In the genomic region with DNA sequence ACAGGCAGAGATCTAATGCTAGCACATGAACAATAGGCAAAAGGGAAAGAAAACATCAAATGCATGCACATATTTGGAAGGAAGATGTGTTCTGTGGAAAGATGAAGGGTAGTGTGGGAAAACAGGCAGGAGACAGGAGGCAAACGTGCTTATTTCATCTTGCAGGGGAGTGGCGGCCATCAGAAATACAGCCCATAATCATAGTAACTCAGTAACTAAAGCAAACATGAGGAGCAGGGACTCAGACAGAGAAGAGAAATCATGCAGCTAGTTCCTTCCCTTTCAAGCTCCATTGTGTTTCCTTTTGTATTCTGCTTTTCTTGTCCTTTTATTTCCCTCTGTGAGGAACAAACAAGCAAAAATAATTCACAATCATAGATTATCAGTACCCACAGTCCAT, we compare ENCODE assay signal across 20 mouse cellular contexts.
DNase-seq lines count a peak whose midpoint lies in the region; ATAC-seq lines count a peak whose summit lies in the region.
"Had no signal": no experiment of that assay in that cellular context is flagged by ENCODE, and none has a peak within 500 bp of the region (broad histone marks: within the 10 kb centered on the region; RNA-seq: fewer than 3 reads in every experiment).

No protein-coding gene starts in this region.

- 59% methylated on average over 2 of the region's 2 CpGs for WGBS in hindbrain, embryonic 14.5 days
- 65% methylated on average over 2 of the region's 2 CpGs for WGBS in hindbrain, embryonic 12.5 days
- WGBS in midbrain, embryonic 12.5 days, result 63% methylated on average over 2 of the region's 2 CpGs
- 76% methylated on average over 2 of the region's 2 CpGs for WGBS in midbrain, embryonic 10.5 days
- 53% methylated on average over 2 of the region's 2 CpGs for WGBS in intestine, embryonic 15.5 days

- no peak overlapping the region for H3K9ac ChIP-seq in hindbrain, embryonic 14.5 days
- no peak overlapping the region for H3K9ac ChIP-seq in hindbrain, embryonic 12.5 days
- no peak overlapping the region for H3K9ac ChIP-seq in midbrain, embryonic 12.5 days (replicated peaks)
- no peak overlapping the region for H3K9ac ChIP-seq in intestine, embryonic 15.5 days
- H3K9ac ChIP-seq: heart, embryonic 13.5 days had no signal

- H3K27ac ChIP-seq in hindbrain, embryonic 14.5 days, result peak overlapping the region; percentile 41
- no peak overlapping the region for H3K27ac ChIP-seq in hindbrain, embryonic 12.5 days
- peak overlapping the region; percentile 63 for H3K27ac ChIP-seq in midbrain, embryonic 12.5 days (replicated peaks)
- no peak overlapping the region for H3K27ac ChIP-seq in midbrain, embryonic 10.5 days (replicated peaks)
- no peak overlapping the region for H3K27ac ChIP-seq in intestine, embryonic 15.5 days
- H3K27ac ChIP-seq: heart, embryonic 13.5 days; left cerebral cortex, adult 2 months; limb, embryonic 10.5 days; macrophage had no signal

- no peak for ATAC-seq in hindbrain, embryonic 14.5 days (ENCODE audit: low FRiP score)
- ATAC-seq in hindbrain, embryonic 12.5 days (ENCODE audit: low FRiP score), result no peak
- no peak for ATAC-seq in midbrain, embryonic 12.5 days (ENCODE audit: low FRiP score, low read depth)
- ATAC-seq in intestine, embryonic 15.5 days, result peak; percentile 90
- ATAC-seq: lung, postnatal 0 days had no signal

- no peaks in the 10 kb centered on the region for H3K9me3 ChIP-seq in hindbrain, embryonic 14.5 days (ENCODE audit: control insufficient read depth, low read length)
- H3K9me3 ChIP-seq in hindbrain, embryonic 12.5 days (replicated peaks), result no peaks in the 10 kb centered on the region
- H3K9me3 ChIP-seq in midbrain, embryonic 12.5 days, result no peaks in the 10 kb centered on the region
- H3K9me3 ChIP-seq in midbrain, embryonic 10.5 days (replicated peaks), result no peaks in the 10 kb centered on the region
- no peaks in the 10 kb centered on the region for H3K9me3 ChIP-seq in intestine, embryonic 15.5 days
- H3K9me3 ChIP-seq: heart, embryonic 13.5 days; limb, embryonic 10.5 days had no signal

- H3K27me3 ChIP-seq in hindbrain, embryonic 14.5 days (ENCODE audit: control insufficient read depth, insufficient read depth, low read length), result no peaks in the 10 kb centered on the region
- H3K27me3 ChIP-seq in hindbrain, embryonic 12.5 days, result no peaks in the 10 kb centered on the region
- H3K27me3 ChIP-seq in midbrain, embryonic 12.5 days, result no peaks in the 10 kb centered on the region
- H3K27me3 ChIP-seq in midbrain, embryonic 10.5 days (ENCODE audit: low read depth, poor library complexity, severe bottlenecking), result no peaks in the 10 kb centered on the region
- no peaks in the 10 kb centered on the region for H3K27me3 ChIP-seq in intestine, embryonic 15.5 days (replicated peaks)
- H3K27me3 ChIP-seq: heart, embryonic 13.5 days had no signal

- H3K36me3 ChIP-seq in hindbrain, embryonic 14.5 days (replicated peaks; ENCODE audit: control insufficient read depth, insufficient read depth), result no peaks in the 10 kb centered on the region
- H3K36me3 ChIP-seq in hindbrain, embryonic 12.5 days, result no peaks in the 10 kb centered on the region
- no peaks in the 10 kb centered on the region for H3K36me3 ChIP-seq in midbrain, embryonic 12.5 days
- no peaks in the 10 kb centered on the region for H3K36me3 ChIP-seq in midbrain, embryonic 10.5 days
- H3K36me3 ChIP-seq in intestine, embryonic 15.5 days, result no peaks in the 10 kb centered on the region
- H3K36me3 ChIP-seq: heart, embryonic 13.5 days; limb, embryonic 10.5 days had no signal

- H3K4me2 ChIP-seq in hindbrain, embryonic 14.5 days (replicated peaks), result no peak overlapping the region
- no peak overlapping the region for H3K4me2 ChIP-seq in hindbrain, embryonic 12.5 days (replicated peaks)
- no peak overlapping the region for H3K4me2 ChIP-seq in midbrain, embryonic 12.5 days (replicated peaks)
- no peak overlapping the region for H3K4me2 ChIP-seq in intestine, embryonic 15.5 days (replicated peaks)
- H3K4me2 ChIP-seq: heart, embryonic 13.5 days had no signal

- no peaks in the 10 kb centered on the region for H3K4me1 ChIP-seq in hindbrain, embryonic 14.5 days (replicated peaks; ENCODE audit: control insufficient read depth, insufficient read depth, low read length)
- no peaks in the 10 kb centered on the region for H3K4me1 ChIP-seq in hindbrain, embryonic 12.5 days
- 0 out of 2 replicates have a peak, but pooled peaks cover 2% of the 10 kb centered on the region for H3K4me1 ChIP-seq in midbrain, embryonic 12.5 days
- H3K4me1 ChIP-seq in midbrain, embryonic 10.5 days, result no peaks in the 10 kb centered on the region
- no peaks in the 10 kb centered on the region for H3K4me1 ChIP-seq in intestine, embryonic 15.5 days (replicated peaks)
- H3K4me1 ChIP-seq: heart, embryonic 13.5 days; limb, embryonic 10.5 days had no signal

- no peak overlapping the region for H3K4me3 ChIP-seq in hindbrain, embryonic 14.5 days (replicated peaks; ENCODE audit: low read length)
- no peak overlapping the region for H3K4me3 ChIP-seq in hindbrain, embryonic 12.5 days
- H3K4me3 ChIP-seq in midbrain, embryonic 12.5 days, result no peak overlapping the region
- H3K4me3 ChIP-seq in midbrain, embryonic 10.5 days, result no peak overlapping the region
- H3K4me3 ChIP-seq in intestine, embryonic 15.5 days (replicated peaks), result no peak overlapping the region
- H3K4me3 ChIP-seq: heart, embryonic 13.5 days; left cerebral cortex, adult 2 months; limb, embryonic 10.5 days had no signal

- no peak for DNase-seq in hindbrain, embryonic 14.5 days (ENCODE audit: low spot score)
- no peak for DNase-seq in midbrain, embryonic 10.5 days (ENCODE audit: low spot score)
- DNase-seq in gastrocnemius, postnatal 14 days, result no peak
- no peak for DNase-seq in left cerebral cortex, adult 8-10 months (ENCODE audit: low spot score in 2 of 2)
- DNase-seq: adrenal gland, postnatal 25 days; cerebellum, adult 9-10 months; gastrocnemius, postnatal 10 days; heart, adult 11 months; heart, postnatal 14 days; kidney, adult 9 months; kidney, postnatal 25 days; thymus, postnatal 14 days had no signal

- intact Hi-C loops in gastrocnemius, postnatal 14 days (cut with DNase I; ENCODE audit: low total_unique reads), result no loop called here

Comparison
In these comparisons a context has a peak if more than half of its experiments do, and no peak if none do; other contexts are left out.
1. H3K27ac ChIP-seq: peak in hindbrain, embryonic 14.5 days (single experiment) and midbrain, embryonic 12.5 days (single experiment); none in hindbrain, embryonic 12.5 days (single experiment), midbrain, embryonic 10.5 days (single experiment) and intestine, embryonic 15.5 days (single experiment).